ENCODE assay signal across 9 mouse cellular contexts in the genomic region with DNA sequence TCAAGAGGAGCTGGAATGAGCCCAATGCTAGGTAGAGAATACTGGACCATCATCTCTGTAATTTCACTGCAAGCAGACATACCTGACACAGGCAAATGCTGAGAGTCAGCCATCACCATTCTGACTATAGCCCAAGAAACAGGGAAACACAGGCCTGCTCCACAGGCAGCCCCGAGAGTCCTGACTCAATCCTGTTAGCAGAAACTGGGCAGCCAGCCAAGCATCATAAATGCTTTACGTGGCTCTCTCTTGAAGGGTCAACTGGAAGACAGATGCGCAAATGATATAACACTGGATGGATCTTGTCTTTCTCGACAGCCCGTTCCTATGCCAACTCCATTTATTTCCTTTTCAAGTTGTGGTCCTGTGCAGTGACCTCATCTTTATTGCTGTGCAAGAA. TPM values are rescaled to one million over a fixed set of nuclear protein-coding genes. Genes with fewer than 3 reads are reported as not detected.
DNase-seq lines count a peak whose midpoint lies in the region; ATAC-seq lines count a peak whose summit lies in the region.
"Had no signal": no experiment of that assay in that cellular context is flagged by ENCODE, and none has a peak within 500 bp of the region (broad histone marks: within the 10 kb centered on the region; RNA-seq: fewer than 3 reads in every experiment).

No protein-coding gene starts in this region.

- peak; percentile 77; the same call in 1 of the 2 replicates for ATAC-seq in embryonic facial prominence, embryonic 14.5 days (ENCODE audit: low read depth)
- peak; percentile 86 for ATAC-seq in limb, embryonic 13.5 days (ENCODE audit: low FRiP score, low read depth)
- ATAC-seq in monocyte, adult 5-6 weeks (replicated peaks; ENCODE audit: insufficient number of reproducible peaks, low FRiP score, low TSS enrichment, poor library complexity, severe bottlenecking): no peak

- peak; percentile 6 to 21 for DNase-seq in heart, postnatal 10 days
- no peak for DNase-seq in heart, postnatal 25 days (ENCODE audit: low spot score)
- DNase-seq in adrenal gland, adult (ENCODE audit: inconsistent age in 2 of 2, low spot score in 1 of 2): peak; percentile 13 to 62
- peak; percentile 92 for DNase-seq in embryonic facial prominence, embryonic 14.5 days (ENCODE audit: low spot score)
- DNase-seq in testis, postnatal 10 days (ENCODE audit: low spot score): no peak
- no peak for DNase-seq in layer of hippocampus, postnatal 10 days (ENCODE audit: low spot score in 2 of 2)

- no peak overlapping the region for H3K4me3 ChIP-seq in embryonic facial prominence, embryonic 14.5 days (ENCODE audit: low read depth, low read length)
- no peak overlapping the region for H3K4me3 ChIP-seq in limb, embryonic 13.5 days

- no peak overlapping the region for H3K27ac ChIP-seq in embryonic facial prominence, embryonic 14.5 days (replicated peaks; ENCODE audit: low read depth, low read length)
- no peak overlapping the region for H3K27ac ChIP-seq in limb, embryonic 13.5 days

- intact Hi-C loops in heart, postnatal 10 days (cut with DNase I): no loop called here
- intact Hi-C loops in heart, postnatal 25 days (cut with DNase I): no loop called here

- no peak overlapping the region for H3K4me2 ChIP-seq in embryonic facial prominence, embryonic 14.5 days (ENCODE audit: low read depth, low read length)
- H3K4me2 ChIP-seq in limb, embryonic 13.5 days (replicated peaks): no peak overlapping the region

- no peaks in the 10 kb centered on the region for H3K36me3 ChIP-seq in embryonic facial prominence, embryonic 14.5 days (ENCODE audit: control insufficient read depth, insufficient read depth, low read length)
- no peaks in the 10 kb centered on the region for H3K36me3 ChIP-seq in limb, embryonic 13.5 days

- WGBS in embryonic facial prominence, embryonic 14.5 days: 30% methylated on average over 5 of the region's 5 CpGs
- 29% methylated on average over 5 of the region's 5 CpGs for WGBS in limb, embryonic 13.5 days

- H3K9me3 ChIP-seq in embryonic facial prominence, embryonic 14.5 days (ENCODE audit: control insufficient read depth, low read length): no peaks in the 10 kb centered on the region
- H3K9me3 ChIP-seq in limb, embryonic 13.5 days: no peaks in the 10 kb centered on the region

- H3K27me3 ChIP-seq in embryonic facial prominence, embryonic 14.5 days (replicated peaks; ENCODE audit: control insufficient read depth, insufficient read depth, low read length): no peaks in the 10 kb centered on the region
- H3K27me3 ChIP-seq in limb, embryonic 13.5 days: no peaks in the 10 kb centered on the region

- no peak overlapping the region for H3K9ac ChIP-seq in embryonic facial prominence, embryonic 14.5 days (ENCODE audit: low read depth, low read length)
- no peak overlapping the region for H3K9ac ChIP-seq in limb, embryonic 13.5 days

- 0 out of 2 replicates have a peak, but pooled peaks cover 3% of the 10 kb centered on the region for H3K4me1 ChIP-seq in embryonic facial prominence, embryonic 14.5 days (ENCODE audit: control insufficient read depth, insufficient read depth, low read length)
- H3K4me1 ChIP-seq in limb, embryonic 13.5 days: peaks cover 7% of the 10 kb centered on the region

RNA-seq across cellular contexts. Expression of a gene that starts 34.7 kb away (rescaled TPM):
- total RNA-seq in heart, postnatal 10 days (2021): 1 to 10 TPM; 3.1 to 4.4 TPM
- 1 to 10 TPM; 1.2 to 2.1 TPM for total RNA-seq in heart, postnatal 25 days (2021)
- 16.4 and 22.5 TPM in 2 replicates for polyA plus RNA-seq in embryonic facial prominence, embryonic 14.5 days (2014; fragmentation: Nextera tagmentation; extraction: Ambion mirVana)
- 13.2 and 13.5 TPM in 2 replicates for polyA plus RNA-seq in limb, embryonic 13.5 days (2015; fragmentation: Nextera tagmentation; extraction: Ambion mirVana)
- total RNA-seq in layer of hippocampus, postnatal 10 days (2021): 1 to 10 TPM in 1 of 2 experiments, under 1 TPM in 1; 0.69 to 1.1 TPM
- total RNA-seq in monocyte, adult 5-6 weeks (2017): 0.43 TPM in 1 of 3 replicates, not detected in the others
- total RNA-seq: granulocyte monocyte progenitor cell, adult 5-6 weeks had no signal

Comparison
In these comparisons a context has a peak if more than half of its experiments do, and no peak if none do; other contexts are left out.
1. DNase-seq: peak in heart, postnatal 10 days (2 of 2), adrenal gland, adult (2 of 2) and embryonic facial prominence, embryonic 14.5 days (single experiment); none in heart, postnatal 25 days (single experiment), testis, postnatal 10 days (single experiment) and layer of hippocampus, postnatal 10 days (0 of 2).